Mouse (Mus musculus) cerebellum, adult 2 months (tissue): Measurements from ENCODE around the gene Tkt.

Source experiments
- CTCF ChIP-seq: fragments of 200-500 bp; IDR thresholded peaks from 2 replicates; pipeline ENCODE4 v1.5.1; 2011; ENCODE audit warnings: low read depth, mild to moderate bottlenecking, control low read depth, low read length, moderate library complexity, borderline replicate concordance; ENCODE audit not compliant: insufficient read depth
- POLR2A ChIP-seq: fragments of 200-500 bp; IDR thresholded peaks from 2 replicates; pipeline ENCODE4 v1.6.1; 2011; ENCODE audit warnings: low read length, control low read depth, borderline replicate concordance; ENCODE audit not compliant: insufficient read depth

DNA sequence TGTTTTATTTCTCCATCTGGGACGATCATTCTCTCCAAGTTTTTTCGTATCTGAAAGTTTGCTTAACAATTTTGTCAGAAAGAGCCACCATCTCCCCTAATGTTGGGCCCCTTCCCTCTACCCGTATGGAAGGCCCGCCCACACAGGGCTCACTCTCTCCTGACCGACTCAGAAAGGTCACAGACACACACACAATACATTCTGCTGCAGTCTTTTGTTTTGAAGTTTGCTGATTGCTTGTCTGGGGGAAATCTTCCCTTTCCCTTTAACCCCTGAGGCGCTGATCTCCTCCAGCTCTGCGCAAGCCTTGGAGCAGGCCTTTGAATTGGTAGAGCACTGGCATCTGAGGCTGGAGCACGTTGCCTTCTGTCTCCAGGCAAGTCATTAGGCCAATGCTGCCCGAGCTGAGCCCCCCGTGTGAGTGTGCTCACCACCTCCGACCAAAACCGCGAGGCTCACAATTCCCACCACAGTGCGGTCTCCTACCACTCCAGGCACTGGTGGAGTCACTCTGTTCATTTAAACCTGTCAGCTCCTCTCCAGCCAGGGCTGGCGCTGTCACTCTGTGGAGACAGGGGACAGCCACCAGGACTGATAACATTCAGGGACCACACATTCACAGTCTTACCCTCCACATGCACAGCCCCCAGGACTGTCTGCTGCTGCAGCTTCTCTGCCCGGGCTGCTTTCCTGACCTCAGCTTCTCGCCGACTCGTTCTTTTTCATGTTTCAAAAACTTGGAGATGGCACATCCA lies 36.5 kb downstream of the Tkt start:
- TF ChIP-seq POLR2A (no peak), CTCF (no peak)
